Mouse (Mus musculus): Measurements from ENCODE around the gene Mlxipl. TPM values are rescaled to one million over a fixed set of nuclear protein-coding genes. Genes with fewer than 3 reads are reported as not detected.

The Mlxipl gene
- polyA plus RNA-seq, 1 experiment from 2014 or later: 4.7 TPM

GRCm38 (mm10) chr5:135148715-135149052 lies 59.0 kb downstream of the Mlxipl start:
- Histone ChIP-seq H3K27me3 (ENCODE audit: control insufficient read depth, insufficient read depth, low read length) (no peaks in the 10 kb centered on the region), H3K9me3 (replicated peaks; ENCODE audit: control insufficient read depth, low read length) (no peaks in the 10 kb centered on the region), H3K36me3 (ENCODE audit: control insufficient read depth, insufficient read depth, low read length) (no peaks in the 10 kb centered on the region), H3K4me1 (ENCODE audit: control insufficient read depth, insufficient read depth, low read length) (peaks cover 7% of the 10 kb centered on the region), H3K4me3 (replicated peaks; ENCODE audit: low read length) (peak overlapping the region; percentile 72), H3K4me2 (ENCODE audit: low read depth, low read length) (peak overlapping the region; percentile 66), H3K9ac (ENCODE audit: low read length) (peak overlapping the region; percentile 70), H3K27ac (ENCODE audit: low read length) (peak overlapping the region; percentile 96)
- no peak for ATAC-seq (ENCODE audit: insufficient read depth, low FRiP score)
- under 1% methylated on average over 13 of the region's 13 CpGs for WGBS

GRCm38 (mm10) chr5:135149053-135149819 lies 59.5 kb downstream of the Mlxipl start, which contains the start of gene Tbl2:
TSS of gene Tbl2 (plus strand) at chr5:135149657.
- peak within 1 kb of the TSS; percentile 83 for H3K9ac ChIP-seq (ENCODE audit: low read length)
- no peaks in the 10 kb centered on the region for H3K9me3 ChIP-seq (replicated peaks; ENCODE audit: control insufficient read depth, low read length)
- H3K27ac ChIP-seq (ENCODE audit: low read length): peak within 1 kb of the TSS; percentile 96
- 1% methylated on average over 59 of the region's 63 CpGs for WGBS
- H3K4me1 ChIP-seq (ENCODE audit: control insufficient read depth, insufficient read depth, low read length): peaks cover 7% of the 10 kb centered on the region
- H3K27me3 ChIP-seq (ENCODE audit: control insufficient read depth, insufficient read depth, low read length): no peaks in the 10 kb centered on the region
- H3K4me2 ChIP-seq (ENCODE audit: low read depth, low read length): peak within 1 kb of the TSS; percentile 85
- peak; percentile 99 for ATAC-seq (ENCODE audit: insufficient read depth, low FRiP score)
- peak within 1 kb of the TSS; percentile 72 for H3K4me3 ChIP-seq (replicated peaks; ENCODE audit: low read length)
- H3K36me3 ChIP-seq (ENCODE audit: control insufficient read depth, insufficient read depth, low read length): no peaks in the 10 kb centered on the region

GRCm38 (mm10) chr5:135149820-135150178 lies 60.1 kb downstream of the Mlxipl start:
- H3K4me2 ChIP-seq (ENCODE audit: low read depth, low read length): peak overlapping the region; percentile 85
- peak overlapping the region; percentile 72 for H3K4me3 ChIP-seq (replicated peaks; ENCODE audit: low read length)
- H3K9me3 ChIP-seq (replicated peaks; ENCODE audit: control insufficient read depth, low read length): no peaks in the 10 kb centered on the region
- ATAC-seq (ENCODE audit: insufficient read depth, low FRiP score): no peak
- H3K9ac ChIP-seq (ENCODE audit: low read length): peak overlapping the region; percentile 83
- peaks cover 7% of the 10 kb centered on the region for H3K4me1 ChIP-seq (ENCODE audit: control insufficient read depth, insufficient read depth, low read length)
- WGBS: under 1% methylated on average over 23 of the region's 23 CpGs
- no peaks in the 10 kb centered on the region for H3K27me3 ChIP-seq (ENCODE audit: control insufficient read depth, insufficient read depth, low read length)
- peak overlapping the region; percentile 63; the same call in 1 of the 2 replicates for H3K27ac ChIP-seq (ENCODE audit: low read length)
- 0 out of 2 replicates have a peak, but pooled peaks cover under 1% of the 10 kb centered on the region for H3K36me3 ChIP-seq (ENCODE audit: control insufficient read depth, insufficient read depth, low read length)

- no peaks in the 10 kb centered on the region for H3K4me1 ChIP-seq (ENCODE audit: control insufficient read depth, insufficient read depth, low read length)
- no peaks in the 10 kb centered on the region for H3K9me3 ChIP-seq (replicated peaks; ENCODE audit: control insufficient read depth, low read length)
- WGBS: 93% methylated on average over 4 of the region's 4 CpGs
- no peak overlapping the region for H3K9ac ChIP-seq (ENCODE audit: low read length)
- H3K36me3 ChIP-seq (ENCODE audit: control insufficient read depth, insufficient read depth, low read length): peaks cover 25% of the 10 kb centered on the region
- no peak overlapping the region for H3K4me2 ChIP-seq (ENCODE audit: low read depth, low read length)
- ATAC-seq (ENCODE audit: insufficient read depth, low FRiP score): no peak
- H3K4me3 ChIP-seq (replicated peaks; ENCODE audit: low read length): no peak overlapping the region
- H3K27ac ChIP-seq (ENCODE audit: low read length): no peak overlapping the region
- H3K27me3 ChIP-seq (ENCODE audit: control insufficient read depth, insufficient read depth, low read length): no peaks in the 10 kb centered on the region
These were observed 66.8 kb downstream of the Mlxipl start for GRCm38 (mm10) chr5:135156496-135156895.

DNA sequence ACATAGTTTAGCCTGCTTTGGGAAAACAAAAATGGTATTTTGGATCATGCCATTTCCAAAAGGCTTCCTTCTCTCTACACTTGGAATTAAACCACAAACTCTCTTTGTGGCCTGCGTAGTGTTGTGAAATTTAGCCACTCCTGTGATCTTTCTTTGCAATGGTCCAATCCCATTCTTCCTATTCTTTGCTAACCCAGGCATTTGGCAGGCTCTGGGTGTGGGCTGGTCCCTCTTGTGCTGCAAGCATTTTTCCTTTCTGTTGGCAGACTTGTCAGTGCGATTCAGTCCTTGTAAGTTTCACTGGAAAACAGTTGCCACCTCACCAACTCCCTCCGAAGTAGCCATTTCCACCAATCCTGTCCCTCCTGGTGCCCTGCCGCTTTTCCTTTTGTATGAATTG lies 71.5 kb downstream of the Mlxipl start:
- Histone ChIP-seq H3K9me3 (replicated peaks; ENCODE audit: control insufficient read depth, low read length) (no peaks in the 10 kb centered on the region), H3K27ac (ENCODE audit: low read length) (no peak overlapping the region), H3K4me1 (ENCODE audit: control insufficient read depth, insufficient read depth, low read length) (no peaks in the 10 kb centered on the region), H3K27me3 (ENCODE audit: control insufficient read depth, insufficient read depth, low read length) (no peaks in the 10 kb centered on the region), H3K9ac (ENCODE audit: low read length) (no peak overlapping the region), H3K4me2 (ENCODE audit: low read depth, low read length) (no peak overlapping the region), H3K36me3 (ENCODE audit: control insufficient read depth, insufficient read depth, low read length) (peaks cover 11% of the 10 kb centered on the region), H3K4me3 (replicated peaks; ENCODE audit: low read length) (no peak overlapping the region)
- ATAC-seq (ENCODE audit: insufficient read depth, low FRiP score): no peak
- WGBS: 94% methylated on average over 4 of the region's 4 CpGs

DNA sequence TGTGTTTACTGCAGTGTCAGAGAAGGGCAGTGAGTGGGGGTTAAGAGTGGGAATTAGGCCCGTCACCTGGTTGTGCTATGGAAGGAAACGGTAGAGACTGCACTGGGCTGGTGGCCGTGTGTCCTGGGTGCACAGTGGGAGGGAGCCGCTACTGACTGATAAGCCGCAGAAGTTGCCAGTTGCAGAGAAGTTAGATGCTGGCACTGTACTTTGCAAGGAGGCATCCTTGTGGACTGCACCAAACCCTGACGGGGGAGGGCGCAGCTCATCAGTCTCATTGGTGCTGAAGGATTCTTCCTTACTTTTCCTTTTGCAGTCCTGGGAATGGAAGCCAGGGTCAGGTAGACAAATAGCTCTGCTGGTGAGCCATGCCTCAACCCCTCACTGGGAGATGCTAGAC lies 72.0 kb downstream of the Mlxipl start:
- no peak overlapping the region for H3K27ac ChIP-seq (ENCODE audit: low read length)
- H3K36me3 ChIP-seq (ENCODE audit: control insufficient read depth, insufficient read depth, low read length): peaks cover 6% of the 10 kb centered on the region
- ATAC-seq (ENCODE audit: insufficient read depth, low FRiP score): no peak

DNA sequence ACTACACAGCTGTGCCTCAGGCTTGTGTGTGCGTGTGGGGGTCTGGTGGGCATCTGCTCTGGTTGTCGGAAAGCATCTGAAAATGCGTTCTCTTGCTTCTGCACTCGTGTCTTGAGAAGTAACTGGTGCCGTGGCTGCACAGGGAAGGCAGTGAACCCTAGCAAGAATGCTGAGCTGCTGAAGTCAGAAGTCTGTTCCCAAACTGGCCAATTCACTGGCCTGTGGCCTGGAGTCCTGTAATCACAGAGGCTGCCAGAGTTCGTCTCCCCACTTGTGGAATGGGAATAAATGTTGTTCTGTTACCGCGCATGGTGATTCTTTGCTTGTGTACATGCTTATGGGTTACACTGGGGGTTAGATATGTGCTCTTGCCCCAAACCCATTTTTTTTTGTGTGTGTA lies 72.7 kb downstream of the Mlxipl start:
- 94% methylated on average over 8 of the region's 8 CpGs for WGBS
- Histone ChIP-seq H3K9ac (ENCODE audit: low read length) (no peak overlapping the region), H3K27me3 (ENCODE audit: control insufficient read depth, insufficient read depth, low read length) (no peaks in the 10 kb centered on the region), H3K4me3 (replicated peaks; ENCODE audit: low read length) (no peak overlapping the region), H3K36me3 (ENCODE audit: control insufficient read depth, insufficient read depth, low read length) (peaks cover 1% of the 10 kb centered on the region), H3K4me2 (ENCODE audit: low read depth, low read length) (no peak overlapping the region), H3K4me1 (ENCODE audit: control insufficient read depth, insufficient read depth, low read length) (no peaks in the 10 kb centered on the region), H3K9me3 (replicated peaks; ENCODE audit: control insufficient read depth, low read length) (no peaks in the 10 kb centered on the region), H3K27ac (ENCODE audit: low read length) (no peak overlapping the region)
- ATAC-seq (ENCODE audit: insufficient read depth, low FRiP score): no peak

More for the DNA sequence above, 72.0 kb downstream of the Mlxipl start:
- Histone ChIP-seq H3K9me3 (replicated peaks; ENCODE audit: control insufficient read depth, low read length) (no peaks in the 10 kb centered on the region), H3K4me2 (ENCODE audit: low read depth, low read length) (no peak overlapping the region), H3K9ac (ENCODE audit: low read length) (no peak overlapping the region), H3K27me3 (ENCODE audit: control insufficient read depth, insufficient read depth, low read length) (no peaks in the 10 kb centered on the region), H3K4me1 (ENCODE audit: control insufficient read depth, insufficient read depth, low read length) (no peaks in the 10 kb centered on the region), H3K4me3 (replicated peaks; ENCODE audit: low read length) (no peak overlapping the region)
- 86% methylated on average over 7 of the region's 7 CpGs for WGBS

DNA sequence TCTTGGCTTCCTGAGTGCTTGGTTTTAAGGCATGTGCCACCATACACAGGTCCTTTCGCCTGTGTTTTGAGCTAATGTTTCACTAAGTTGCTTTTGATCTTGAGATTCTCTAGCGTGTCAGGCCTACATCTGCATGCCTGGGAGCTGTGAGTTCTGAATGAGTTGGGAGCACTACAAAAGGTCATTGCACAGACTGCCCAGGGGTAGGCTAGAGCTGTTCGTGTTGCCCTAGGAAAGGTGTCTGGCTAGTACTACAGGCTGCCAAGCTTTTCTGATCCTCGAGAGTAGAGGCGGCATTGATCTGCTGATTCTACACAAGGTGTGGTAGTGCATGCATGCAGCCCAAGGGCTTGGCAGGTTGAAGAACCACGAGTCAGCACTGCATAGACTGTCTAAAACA lies 73.1 kb downstream of the Mlxipl start:
- Histone ChIP-seq H3K27ac (ENCODE audit: low read length) (no peak overlapping the region), H3K4me3 (replicated peaks; ENCODE audit: low read length) (no peak overlapping the region), H3K4me1 (ENCODE audit: control insufficient read depth, insufficient read depth, low read length) (no peaks in the 10 kb centered on the region), H3K4me2 (ENCODE audit: low read depth, low read length) (no peak overlapping the region), H3K9me3 (replicated peaks; ENCODE audit: control insufficient read depth, low read length) (no peaks in the 10 kb centered on the region), H3K36me3 (ENCODE audit: control insufficient read depth, insufficient read depth, low read length) (no peaks in the 10 kb centered on the region; the same call in none of the 2 replicates), H3K27me3 (ENCODE audit: control insufficient read depth, insufficient read depth, low read length) (no peaks in the 10 kb centered on the region), H3K9ac (ENCODE audit: low read length) (no peak overlapping the region)
- WGBS: 76% methylated on average over 6 of the region's 6 CpGs
- ATAC-seq (ENCODE audit: insufficient read depth, low FRiP score): no peak

- Histone ChIP-seq H3K4me3 (replicated peaks; ENCODE audit: low read length) (no peak overlapping the region), H3K4me1 (ENCODE audit: control insufficient read depth, insufficient read depth, low read length) (no peaks in the 10 kb centered on the region), H3K9me3 (replicated peaks; ENCODE audit: control insufficient read depth, low read length) (no peaks in the 10 kb centered on the region), H3K36me3 (ENCODE audit: control insufficient read depth, insufficient read depth, low read length) (0 out of 2 replicates have a peak, but pooled peaks cover 5% of the 10 kb centered on the region), H3K9ac (ENCODE audit: low read length) (no peak overlapping the region), H3K27ac (ENCODE audit: low read length) (no peak overlapping the region), H3K27me3 (ENCODE audit: control insufficient read depth, insufficient read depth, low read length) (no peaks in the 10 kb centered on the region), H3K4me2 (ENCODE audit: low read depth, low read length) (no peak overlapping the region)
- 70% methylated on average over 4 of the region's 4 CpGs for WGBS
- ATAC-seq (ENCODE audit: insufficient read depth, low FRiP score): no peak
These were observed 77.2 kb downstream of the Mlxipl start for GRCm38 (mm10) chr5:135166909-135167308.

All from stomach, embryonic 16.5 days (tissue).